Mouse (Mus musculus) ES-Bruce4 (cell line): ENCODE results near the gene Sub1.

Experiments
- CTCF ChIP-seq: IDR thresholded peaks from one replicate; pipeline ENCODE4 v1.8.1; 2011; ENCODE audit warnings: low read depth, low read length
- POLR2A ChIP-seq: IDR thresholded peaks from one replicate; pipeline ENCODE4 v1.8.1; 2011; ENCODE audit warnings: low read length; ENCODE audit not compliant: insufficient read depth

GRCm38 (mm10) chr15:11994006-11994405 lies 2.8 kb downstream of the Sub1 start:
- TF ChIP-seq CTCF = no peak
- TF ChIP-seq POLR2A = no peak
